15 mouse cellular contexts compared by ENCODE assay signal in the genomic region with DNA sequence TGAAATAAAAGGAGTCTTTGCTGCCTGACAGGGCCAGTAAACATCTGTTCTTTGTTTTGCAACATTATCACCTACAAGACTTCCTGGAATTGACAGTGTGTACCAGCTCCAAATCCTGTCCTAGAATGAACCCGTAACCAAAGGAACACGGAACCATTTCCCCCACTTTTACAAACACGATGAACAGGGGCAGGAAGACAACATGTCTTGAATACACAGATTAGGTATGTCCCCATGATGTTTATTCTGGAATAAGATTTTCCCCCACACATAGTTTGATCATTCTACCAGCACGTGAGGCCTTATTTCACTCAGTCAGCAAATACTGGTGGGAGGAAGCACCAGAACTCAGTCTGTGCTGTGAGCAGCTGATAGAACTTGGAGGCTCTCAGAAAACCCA.
DNase-seq lines count a peak whose midpoint lies in the region; ATAC-seq and TF ChIP-seq lines count a peak whose summit lies in the region.
"Had no signal": no experiment of that assay in that cellular context is flagged by ENCODE, and none has a peak within 500 bp of the region (broad histone marks: within the 10 kb centered on the region; RNA-seq: fewer than 3 reads in every experiment).

No protein-coding gene starts in this region.

- no peak overlapping the region for H3K4me3 ChIP-seq in liver, adult 2 months (ENCODE audit: insufficient read depth, low read depth, low read length)
- no peak overlapping the region for H3K4me3 ChIP-seq in heart, embryonic 16.5 days (ENCODE audit: low read length)
- H3K4me3 ChIP-seq: embryonic facial prominence, embryonic 13.5 days; forebrain, embryonic 15.5 days; intestine, embryonic 15.5 days; limb, embryonic 15.5 days; midbrain, embryonic 13.5 days had no signal

- H3K4me1 ChIP-seq in liver, adult 2 months (ENCODE audit: control insufficient read depth, insufficient read depth, low read length), result peaks cover 4% of the 10 kb centered on the region; the same call in 1 of the 2 replicates
- 0 out of 2 replicates have a peak, but pooled peaks cover 3% of the 10 kb centered on the region for H3K4me1 ChIP-seq in heart, embryonic 16.5 days (ENCODE audit: control insufficient read depth, insufficient read depth, low read length)
- H3K4me1 ChIP-seq: embryonic facial prominence, embryonic 13.5 days; forebrain, embryonic 15.5 days; intestine, embryonic 15.5 days; midbrain, embryonic 13.5 days had no signal

- H3K9ac ChIP-seq in liver, adult 2 months (ENCODE audit: low read depth, low read length), result no peak overlapping the region
- no peak overlapping the region for H3K9ac ChIP-seq in heart, embryonic 16.5 days (ENCODE audit: low read length)
- H3K9ac ChIP-seq: embryonic facial prominence, embryonic 13.5 days; forebrain, embryonic 15.5 days; intestine, embryonic 15.5 days; limb, embryonic 15.5 days; midbrain, embryonic 13.5 days had no signal

- H3K4me2 ChIP-seq in heart, embryonic 16.5 days (ENCODE audit: low read depth, low read length), result no peak overlapping the region
- H3K4me2 ChIP-seq: embryonic facial prominence, embryonic 13.5 days; forebrain, embryonic 15.5 days; intestine, embryonic 15.5 days; limb, embryonic 15.5 days; midbrain, embryonic 13.5 days had no signal

- H3K27me3 ChIP-seq in liver, adult 2 months (ENCODE audit: control insufficient read depth, insufficient read depth, low read length), result no peaks in the 10 kb centered on the region
- H3K27me3 ChIP-seq in heart, embryonic 16.5 days (ENCODE audit: control insufficient read depth, insufficient read depth, low read length), result no peaks in the 10 kb centered on the region
- H3K27me3 ChIP-seq: embryonic facial prominence, embryonic 13.5 days; forebrain, embryonic 15.5 days; intestine, embryonic 15.5 days; limb, embryonic 15.5 days; midbrain, embryonic 13.5 days had no signal

- ATAC-seq in heart, embryonic 16.5 days (replicated peaks; ENCODE audit: extremely low read depth, insufficient read depth, low FRiP score), result peak; percentile 80
- ATAC-seq: forebrain, embryonic 15.5 days; intestine, embryonic 15.5 days; midbrain, embryonic 13.5 days had no signal

- DNase-seq in gastrocnemius, postnatal 25 days, result peak; percentile 12
- DNase-seq in gastrocnemius, postnatal 36 days, result no peak
- DNase-seq in liver, adult 2 months (ENCODE audit: extremely low read depth, low read depth, low spot score), result peak; percentile 56
- DNase-seq in liver, result no peak
- peak; percentile 82 for DNase-seq in lung, postnatal 36 days
- no peak for DNase-seq in right cerebral cortex, adult 18-20 months
- no peak for DNase-seq in right cerebral cortex, postnatal 14 days
- DNase-seq: cerebellum, adult 9-11 months had no signal

- peaks cover 5% of the 10 kb centered on the region; the same call in 1 of the 2 replicates for H3K9me3 ChIP-seq in heart, embryonic 16.5 days (replicated peaks; ENCODE audit: control insufficient read depth, low read length)
- H3K9me3 ChIP-seq: forebrain, embryonic 15.5 days; G1E; intestine, embryonic 15.5 days; limb, embryonic 15.5 days had no signal

- H3K36me3 ChIP-seq in liver, adult 2 months (ENCODE audit: control insufficient read depth, insufficient read depth, low read length), result no peaks in the 10 kb centered on the region
- H3K36me3 ChIP-seq in heart, embryonic 16.5 days (ENCODE audit: control insufficient read depth, insufficient read depth), result peaks cover 6% of the 10 kb centered on the region; the same call in 1 of the 2 replicates
- H3K36me3 ChIP-seq: forebrain, embryonic 15.5 days; G1E; intestine, embryonic 15.5 days had no signal

- H3K79me2 ChIP-seq in liver, adult 2 months (ENCODE audit: control insufficient read depth, insufficient read depth, low read length), result no peaks in the 10 kb centered on the region

- intact Hi-C loops in gastrocnemius, postnatal 36 days (cut with DNase I), result no loop called here

- TF ChIP-seq POLR2A in liver, adult 2 months (IDR thresholded peaks at IDR 0.05; ENCODE audit: extremely low read depth, insufficient read depth, low read length), result no peak

- 8% methylated on average over 4 of the region's 4 CpGs for WGBS in liver, adult 2 months
- 63% methylated on average over 4 of the region's 4 CpGs for WGBS in heart, embryonic 16.5 days

- no peak for TF ChIP-seq CTCF in liver, adult 2 months (IDR thresholded peaks at IDR 0.05; ENCODE audit: low read depth, low read length)

- H3K27ac ChIP-seq in liver, adult 2 months (replicated peaks; ENCODE audit: insufficient read depth, low read depth, low read length), result peak overlapping the region; percentile 28
- peak overlapping the region; percentile 43 for H3K27ac ChIP-seq in heart, embryonic 16.5 days (ENCODE audit: low read length)
- H3K27ac ChIP-seq: embryonic facial prominence, embryonic 13.5 days; forebrain, embryonic 15.5 days; intestine, embryonic 15.5 days; limb, embryonic 15.5 days; midbrain, embryonic 13.5 days had no signal

Comparison
In these comparisons a context has a peak if more than half of its experiments do, and no peak if none do; other contexts are left out.
1. DNase-seq: peak in gastrocnemius, postnatal 25 days (single experiment), liver, adult 2 months (single experiment) and lung, postnatal 36 days (single experiment); none in gastrocnemius, postnatal 36 days (0 of 2), liver (single experiment), right cerebral cortex, adult 18-20 months (single experiment) and right cerebral cortex, postnatal 14 days (single experiment).